Mouse (Mus musculus) kidney, embryonic 16.5 days (tissue): ENCODE data around the gene B830017H08Rik. TPM values are rescaled to one million over a fixed set of nuclear protein-coding genes. Genes with fewer than 3 reads are reported as not detected.

ENCODE experiments used
- ATAC-seq: fragments of 200-750 bp; cut with Nextera tagmentation; 2 replicates; pipeline ENCODE4 v1.8.0; 2017; ENCODE audit warnings: moderate TSS enrichment; ENCODE audit not compliant: low FRiP score, low TSS enrichment
- H3K27ac ChIP-seq: fragments of 300-500 bp; sonication (generic); 2 replicates; pipeline ENCODE4 v1.5.1; 2014; ENCODE audit warnings: low read length
- H3K27me3 ChIP-seq: fragments of 300-500 bp; sonication (generic); 2 replicates; pipeline ENCODE4 v1.6.1; 2014; ENCODE audit warnings: low read length, control low read depth, mixed read lengths; ENCODE audit not compliant: insufficient read depth
- H3K36me3 ChIP-seq: fragments of 300-500 bp; sonication (generic); 2 replicates; pipeline ENCODE4 v1.6.1; 2014; ENCODE audit warnings: low read length, control low read depth, mixed read lengths; ENCODE audit not compliant: insufficient read depth
- H3K4me1 ChIP-seq: fragments of 300-500 bp; sonication (generic); 2 replicates; pipeline ENCODE4 v1.6.1; 2014; ENCODE audit warnings: low read length, control low read depth, mixed read lengths; ENCODE audit not compliant: insufficient read depth
- H3K4me2 ChIP-seq: fragments of 300-500 bp; sonication (generic); replicated peaks from 2 replicates; pipeline ENCODE4 v1.6.1; 2014; ENCODE audit warnings: low read depth, low read length
- H3K4me3 ChIP-seq: fragments of 300-500 bp; sonication (generic); 2 replicates; pipeline ENCODE4 v1.5.1; 2014; ENCODE audit warnings: mild to moderate bottlenecking, low read length
- H3K9ac ChIP-seq: fragments of 300-500 bp; sonication (generic); replicated peaks from 2 replicates; pipeline ENCODE4 v1.6.1; 2014; ENCODE audit warnings: low read length
- H3K9me3 ChIP-seq: fragments of 300-500 bp; sonication (generic); 2 replicates; pipeline ENCODE4 v1.6.1; 2016; ENCODE audit warnings: low read length, control low read depth
- WGBS: fragments of 180-500 bp; shearing (Covaris S2); extraction: QIAGEN DNeasy Blood & Tissue Kit; methylation state at CpG from one replicate; pipeline ENCODE4 v1.1.7; 2014; 5-methylcytosine and 5-hydroxymethylcytosine counted together
- polyA plus RNA-seq: library from polyadenylated mRNA; unstranded; fragments of >200 nt; fragmentation: Nextera tagmentation; extraction: Ambion mirVana; gene quantifications from 2 replicates; pipeline ENCODE4 v1.2.1, GENCODE M21; 2015

B830017H08Rik gene
- polyA plus RNA-seq, 1 experiment from 2014 or later: 0.09 TPM

DNA sequence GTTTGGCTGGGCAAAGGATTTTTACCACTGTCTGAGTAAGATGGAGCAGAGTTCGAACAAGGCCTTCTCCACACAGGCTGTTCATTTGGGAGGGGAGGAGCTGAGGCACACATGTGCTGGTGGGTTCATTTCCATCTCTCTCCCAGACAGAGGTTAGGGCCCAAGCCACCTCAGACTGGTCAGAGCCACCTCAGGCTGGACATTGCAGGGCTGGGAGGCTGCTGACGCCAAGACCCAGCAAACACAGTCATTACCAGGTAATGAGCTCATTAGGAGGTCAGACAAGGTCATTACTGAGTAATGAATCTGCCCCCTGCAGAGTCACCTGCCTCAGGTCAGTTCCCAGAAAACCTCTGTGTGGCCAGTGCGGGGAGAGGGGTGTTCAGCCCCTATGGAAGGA lies 4.1 kb upstream of the B830017H08Rik start:
- no peak; the same call in 1 of the 2 replicates for ATAC-seq
- Histone ChIP-seq H3K36me3 (no peaks in the 10 kb centered on the region), H3K4me1 (peaks cover 4% of the 10 kb centered on the region), H3K27ac (no peak overlapping the region), H3K4me2 (no peak overlapping the region), H3K4me3 (no peak overlapping the region), H3K27me3 (peaks cover 43% of the 10 kb centered on the region), H3K9ac (no peak overlapping the region), H3K9me3 (no peaks in the 10 kb centered on the region)
- WGBS: 65% methylated on average over 3 of the region's 3 CpGs

DNA sequence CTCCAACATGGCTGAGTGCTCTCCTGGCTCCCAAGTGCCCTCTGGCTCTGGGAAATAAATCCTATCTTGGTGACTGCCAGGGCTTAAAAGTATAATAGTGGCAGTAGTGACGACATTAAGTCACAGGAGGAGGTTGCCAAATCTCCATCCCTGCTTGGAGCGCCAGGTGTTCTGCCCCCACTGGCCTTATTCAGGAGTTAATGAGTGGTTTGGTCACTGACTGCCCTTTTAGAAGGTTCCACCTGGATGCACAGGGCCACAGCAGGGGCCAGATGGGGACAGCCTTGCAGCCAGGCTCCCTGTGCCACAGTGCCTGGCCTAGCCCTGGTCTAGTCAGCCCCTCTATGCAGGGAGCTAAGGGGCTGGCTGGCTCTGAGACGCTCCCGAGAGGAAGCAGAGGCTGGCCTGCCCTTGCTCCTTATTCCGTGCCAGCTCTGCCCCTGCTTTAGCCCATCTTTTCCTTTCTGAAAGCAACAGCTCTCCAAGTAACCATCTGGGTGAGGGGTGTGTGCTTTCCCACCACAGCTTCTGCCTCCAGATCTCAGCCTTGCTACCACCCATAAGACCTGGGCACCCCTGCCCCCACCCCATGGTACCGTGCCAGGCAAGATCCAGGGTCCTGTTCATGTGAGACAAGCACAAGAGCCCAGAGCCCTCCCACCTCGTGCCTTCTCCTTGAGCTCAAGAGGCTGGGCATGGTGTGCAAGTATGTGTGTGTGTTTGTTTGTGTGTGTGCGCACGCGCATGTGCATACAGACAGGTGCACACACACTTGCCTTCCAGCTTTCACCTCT lies 2.3 kb upstream of the B830017H08Rik start:
- Histone ChIP-seq H3K9me3 (no peaks in the 10 kb centered on the region), H3K4me3 (no peak overlapping the region), H3K27me3 (peaks cover 60% of the 10 kb centered on the region), H3K27ac (no peak overlapping the region), H3K4me2 (no peak overlapping the region), H3K36me3 (no peaks in the 10 kb centered on the region), H3K4me1 (peaks cover 4% of the 10 kb centered on the region), H3K9ac (no peak overlapping the region)
- WGBS: 64% methylated on average over 10 of the region's 10 CpGs
- peak; percentile 57; the same call in 1 of the 2 replicates for ATAC-seq

DNA sequence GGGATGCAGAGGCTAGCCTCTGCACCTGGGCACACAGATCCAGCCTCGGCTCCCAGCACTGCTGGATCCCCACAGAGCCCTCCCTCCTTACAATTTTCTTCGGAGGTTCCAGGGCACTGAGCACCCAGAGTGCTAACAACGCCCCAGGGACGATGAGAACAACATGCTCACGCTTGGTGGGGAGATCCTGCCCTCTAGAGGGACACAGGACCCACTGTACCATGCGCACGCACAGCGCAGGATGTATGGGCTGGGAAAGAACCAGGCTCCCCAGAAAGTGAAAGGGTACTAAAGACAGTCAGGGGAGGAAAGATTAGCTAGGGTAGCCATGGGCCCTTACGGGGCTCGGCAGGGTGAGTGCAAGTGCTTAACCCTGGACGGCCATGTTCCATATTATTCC lies 1.1 kb upstream of the B830017H08Rik start:
- no peaks in the 10 kb centered on the region for H3K9me3 ChIP-seq
- ATAC-seq: no peak

DNA sequence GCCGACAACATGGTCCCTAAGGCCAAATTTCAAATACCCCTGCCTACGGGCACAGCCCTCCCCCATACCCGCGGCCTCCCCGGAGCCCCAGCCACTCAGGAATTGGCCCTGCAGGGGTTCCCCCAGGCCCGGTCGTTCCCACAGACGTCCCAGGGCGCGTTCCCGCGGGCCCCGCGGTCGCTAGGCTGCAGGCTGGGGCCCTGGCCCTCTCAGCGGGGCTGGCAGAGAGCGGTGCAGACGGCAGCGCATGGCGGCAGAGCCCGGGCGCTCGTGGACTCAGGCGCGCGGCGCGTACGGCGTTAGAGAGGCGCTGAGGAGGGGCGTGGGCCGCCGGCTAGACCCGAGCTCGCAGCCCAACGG lies 380 bp downstream of the B830017H08Rik start:
- H3K4me3 ChIP-seq: peak overlapping the region; percentile 58
- H3K4me1 ChIP-seq: peaks cover 4% of the 10 kb centered on the region
- ATAC-seq: peak; percentile 2; the same call in 1 of the 2 replicates
- no peaks in the 10 kb centered on the region for H3K36me3 ChIP-seq
- H3K27ac ChIP-seq: no peak overlapping the region
- whole genome bisulfite sequencing: under 1% methylated on average over 29 of the region's 37 CpGs
- no peaks in the 10 kb centered on the region for H3K9me3 ChIP-seq
- peak overlapping the region; percentile 60 for H3K9ac ChIP-seq
- peak overlapping the region; percentile 100 for H3K4me2 ChIP-seq
- H3K27me3 ChIP-seq: peaks cover 74% of the 10 kb centered on the region

More for the DNA sequence above, 1.1 kb upstream of the B830017H08Rik start:
- 16% methylated on average over 11 of the region's 11 CpGs for WGBS
- Histone ChIP-seq H3K36me3 (no peaks in the 10 kb centered on the region), H3K4me2 (no peak overlapping the region), H3K27me3 (peaks cover 72% of the 10 kb centered on the region), H3K4me1 (peaks cover 4% of the 10 kb centered on the region), H3K9ac (no peak overlapping the region), H3K4me3 (no peak overlapping the region), H3K27ac (no peak overlapping the region)

DNA sequence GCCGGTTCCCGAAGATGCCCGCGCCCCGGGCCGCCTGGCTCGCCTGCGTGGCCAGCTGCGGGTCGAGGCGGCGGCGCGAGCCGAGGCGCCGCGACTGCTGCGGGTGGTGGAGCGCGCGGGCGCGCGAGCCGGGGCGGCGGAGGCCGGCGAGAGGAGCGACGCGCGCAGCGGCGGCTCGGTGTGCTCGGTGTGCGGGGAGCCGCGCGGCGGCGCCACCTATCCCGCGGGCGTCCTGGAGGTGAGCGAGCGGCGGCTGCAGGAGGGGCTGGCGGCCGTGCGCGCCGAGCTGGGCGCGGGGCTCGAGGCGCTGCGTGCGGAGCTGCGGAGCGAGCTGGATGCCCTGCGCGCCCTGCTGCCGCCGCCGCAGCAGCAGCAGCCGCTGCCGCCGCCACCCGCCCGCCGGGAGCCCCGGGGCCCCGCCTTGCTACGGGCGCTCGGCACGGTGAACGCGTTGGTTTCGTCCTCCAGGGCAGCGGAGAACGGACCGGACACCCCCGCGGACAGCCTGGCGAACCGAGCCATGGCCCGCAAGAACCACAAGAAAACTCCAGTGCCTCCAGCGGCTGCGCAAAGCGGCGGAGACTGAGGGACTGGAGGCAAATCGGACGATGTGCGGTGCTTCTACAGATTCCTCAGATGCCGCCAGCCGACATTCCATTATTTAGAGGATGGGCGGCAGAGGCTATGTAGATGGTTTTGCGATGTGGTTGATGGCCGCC lies 919 bp downstream of the B830017H08Rik start:
- peak overlapping the region; percentile 58 for H3K4me3 ChIP-seq
- no peaks in the 10 kb centered on the region for H3K36me3 ChIP-seq
- no peaks in the 10 kb centered on the region for H3K9me3 ChIP-seq
- H3K27ac ChIP-seq: no peak overlapping the region
- ATAC-seq: peak; percentile 27; the same call in 1 of the 2 replicates
- H3K27me3 ChIP-seq: peaks cover 72% of the 10 kb centered on the region
- under 1% methylated on average over 81 of the region's 103 CpGs for WGBS
- peak overlapping the region; percentile 60 for H3K9ac ChIP-seq
- H3K4me1 ChIP-seq: peaks cover 4% of the 10 kb centered on the region
- H3K4me2 ChIP-seq: peak overlapping the region; percentile 100

DNA sequence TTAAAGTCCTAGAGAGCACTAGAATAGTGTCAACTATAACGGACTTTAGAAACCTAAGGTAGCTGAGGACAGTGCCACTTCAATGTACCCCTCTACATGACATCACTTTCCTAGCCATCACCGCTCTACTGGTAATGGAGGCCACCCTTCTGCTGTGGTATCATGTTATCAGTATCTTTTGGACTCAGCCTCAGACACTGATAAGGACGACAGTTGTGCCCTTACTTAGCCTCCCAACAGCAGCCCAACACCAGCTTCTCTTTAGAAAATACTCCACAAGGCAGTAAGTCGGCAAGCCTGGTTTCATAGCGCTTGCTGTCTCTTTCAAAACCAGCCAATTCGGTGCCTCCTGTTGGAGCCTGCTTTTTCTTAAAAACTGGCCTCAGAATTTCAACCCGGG lies 1.6 kb downstream of the B830017H08Rik start:
- H3K36me3 ChIP-seq: no peaks in the 10 kb centered on the region
- no peak overlapping the region for H3K9ac ChIP-seq
- peaks cover 4% of the 10 kb centered on the region for H3K4me1 ChIP-seq
- ATAC-seq: no peak
- H3K9me3 ChIP-seq: no peaks in the 10 kb centered on the region
- H3K4me3 ChIP-seq: peak overlapping the region; percentile 58; the same call in 1 of the 2 replicates
- H3K27ac ChIP-seq: no peak overlapping the region
- H3K27me3 ChIP-seq: peaks cover 72% of the 10 kb centered on the region
- 56% methylated on average over 7 of the region's 7 CpGs for WGBS
- H3K4me2 ChIP-seq: peak overlapping the region; percentile 100; the same call in 1 of the 2 replicates

DNA sequence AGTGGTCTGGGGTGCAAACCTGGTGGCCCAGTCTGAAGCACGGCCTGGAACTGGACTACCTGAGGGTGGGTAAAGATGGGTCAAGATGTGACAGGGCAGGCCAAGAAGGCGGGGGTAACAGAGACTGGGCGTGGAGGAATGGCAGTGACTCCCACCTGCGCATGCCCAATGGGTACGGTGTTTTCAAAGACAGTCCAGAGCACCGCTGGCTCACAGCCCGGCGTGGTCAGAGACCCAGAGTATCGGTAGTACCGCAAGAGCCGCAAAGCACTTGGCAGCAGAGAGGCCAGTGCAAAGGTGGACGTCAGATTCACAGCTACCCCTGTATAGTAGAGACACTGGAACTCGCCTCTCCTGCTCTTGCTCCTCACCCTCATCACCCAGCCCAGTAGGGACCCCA lies 2.6 kb downstream of the B830017H08Rik start:
- Histone ChIP-seq H3K9me3 (no peaks in the 10 kb centered on the region), H3K27me3 (peaks cover 71% of the 10 kb centered on the region)
- 43% methylated on average over 13 of the region's 13 CpGs for WGBS

DNA sequence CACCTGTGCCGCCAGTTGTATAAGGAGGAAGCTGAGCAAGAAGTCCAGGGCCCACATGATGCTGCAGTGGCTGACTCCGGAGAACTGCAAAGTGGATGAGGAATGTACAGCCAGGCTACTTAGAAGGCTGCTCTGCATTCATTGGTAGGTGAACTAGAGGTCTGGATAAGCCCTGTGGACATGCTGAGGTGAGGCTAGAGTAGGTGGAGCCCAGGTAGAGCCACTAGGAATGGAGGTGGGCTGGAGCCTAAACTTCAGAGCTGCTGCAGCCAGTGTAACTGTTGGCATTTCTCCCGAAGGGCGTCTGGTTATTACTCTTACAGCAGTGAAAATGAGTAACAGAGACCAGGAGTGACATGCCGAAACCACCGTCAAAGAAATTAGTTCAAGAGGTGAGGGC lies 5.1 kb downstream of the B830017H08Rik start, which contains the start of gene Car15:
Gene Car15, minus strand, starts transcription at position 314 of the 400 bp plus-strand sequence.
- Histone ChIP-seq H3K4me2 (no peak within 1 kb of the TSS), H3K4me1 (peaks cover 3% of the 10 kb centered on the region), H3K9ac (no peak within 1 kb of the TSS), H3K27ac (no peak within 1 kb of the TSS), H3K4me3 (no peak within 1 kb of the TSS), H3K9me3 (no peaks in the 10 kb centered on the region), H3K36me3 (peaks cover 22% of the 10 kb centered on the region), H3K27me3 (peaks cover 46% of the 10 kb centered on the region)
- 71% methylated on average over 6 of the region's 6 CpGs for WGBS
- ATAC-seq: no peak

More for the DNA sequence above, 2.6 kb downstream of the B830017H08Rik start:
- peaks cover 4% of the 10 kb centered on the region for H3K4me1 ChIP-seq
- H3K9ac ChIP-seq: no peak overlapping the region
- H3K4me2 ChIP-seq: no peak overlapping the region
- no peak for ATAC-seq
- no peak overlapping the region for H3K4me3 ChIP-seq
- H3K27ac ChIP-seq: no peak overlapping the region
- no peaks in the 10 kb centered on the region for H3K36me3 ChIP-seq

DNA sequence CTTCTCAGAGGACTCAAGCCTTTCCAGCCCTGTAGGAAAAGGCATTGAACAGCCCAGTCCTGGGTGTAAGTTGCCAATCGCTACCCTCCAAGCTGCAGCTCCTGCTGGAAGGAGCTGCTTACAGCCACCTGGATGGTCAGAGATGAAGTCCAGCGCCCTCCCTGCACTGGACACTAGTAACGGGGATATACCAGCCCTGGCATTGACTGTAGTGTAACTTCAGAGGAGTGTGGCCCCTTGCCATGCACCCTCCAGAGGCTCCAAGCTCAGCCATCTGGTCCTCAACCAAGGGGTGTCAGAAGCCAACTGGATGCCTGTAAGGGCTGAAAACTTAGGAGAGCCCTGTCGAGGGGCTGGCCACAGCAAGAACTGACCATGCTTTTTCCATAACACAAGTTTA lies 7.1 kb downstream of the B830017H08Rik start:
- WGBS: 82% methylated on average over 4 of the region's 4 CpGs
- Histone ChIP-seq H3K27ac (no peak overlapping the region), H3K4me3 (no peak overlapping the region), H3K4me2 (no peak overlapping the region), H3K27me3 (peaks cover 26% of the 10 kb centered on the region), H3K9me3 (no peaks in the 10 kb centered on the region), H3K9ac (no peak overlapping the region), H3K36me3 (peaks cover 42% of the 10 kb centered on the region), H3K4me1 (no peaks in the 10 kb centered on the region)
- no peak for ATAC-seq
